In genomic region chr11:54673575-54674298, GRCm38 (mm10) we compare ENCODE assay signal across 24 mouse cellular contexts.
DNase-seq lines count a peak whose midpoint lies in the region; ATAC-seq and TF ChIP-seq lines count a peak whose summit lies in the region.
"Had no signal": no experiment of that assay in that cellular context is flagged by ENCODE, and none has a peak within 500 bp of the region (broad histone marks: within the 10 kb centered on the region; RNA-seq: fewer than 3 reads in every experiment).

No protein-coding gene starts in this region.

- no peaks in the 10 kb centered on the region for H3K27me3 ChIP-seq in intestine, embryonic 14.5 days (replicated peaks; ENCODE audit: control insufficient read depth, insufficient read depth, low read length)
- no peaks in the 10 kb centered on the region for H3K27me3 ChIP-seq in intestine, postnatal 0 days (replicated peaks; ENCODE audit: control insufficient read depth, insufficient read depth, low read length)
- no peaks in the 10 kb centered on the region for H3K27me3 ChIP-seq in liver, postnatal 0 days (ENCODE audit: insufficient read depth, low read length)
- H3K27me3 ChIP-seq in liver, embryonic 12.5 days (replicated peaks): no peaks in the 10 kb centered on the region
- H3K27me3 ChIP-seq: heart, embryonic 12.5 days; kidney, embryonic 15.5 days had no signal

- peak; percentile 87 for ATAC-seq in intestine, embryonic 14.5 days (replicated peaks; ENCODE audit: low FRiP score, low TSS enrichment, low read depth)
- no peak for ATAC-seq in intestine, postnatal 0 days
- peak; percentile 67 for ATAC-seq in liver, postnatal 0 days
- no peak for ATAC-seq in liver, embryonic 12.5 days
- ATAC-seq: forebrain, embryonic 14.5 days had no signal

- no peak for DNase-seq in intestine, embryonic 14.5 days (ENCODE audit: low spot score)
- DNase-seq in liver, postnatal 0 days: no peak
- DNase-seq in gonadal fat pad, adult 2 months (ENCODE audit: low read depth): peak; percentile 26
- peak; percentile 36 for DNase-seq in yolk sac, embryonic 10.5 days (ENCODE audit: low spot score)
- no peak for DNase-seq in cerebellum, postnatal 36 days
- DNase-seq: adrenal gland, adult 8-10 months; cerebellum, adult 2 months; cerebellum, postnatal 14 days; gastrocnemius, postnatal 25 days; heart, adult 2 months; kidney, postnatal 36 days; left cerebral cortex, postnatal 4 days; midbrain, embryonic 14.5 days; right cerebral cortex, adult 18-20 months; right cerebral cortex, postnatal 4 days; thymus, postnatal 14 days had no signal

- TF ChIP-seq CTCF in intestine, postnatal 0 days (IDR thresholded peaks at IDR 0.05; ENCODE audit: low read depth): no peak
- TF ChIP-seq CTCF in liver, postnatal 0 days (IDR thresholded peaks at IDR 0.05; ENCODE audit: low read depth): no peak

- H3K4me2 ChIP-seq in intestine, embryonic 14.5 days (ENCODE audit: low read length): no peak overlapping the region
- H3K4me2 ChIP-seq in intestine, postnatal 0 days (replicated peaks; ENCODE audit: low read depth): no peak overlapping the region
- no peak overlapping the region for H3K4me2 ChIP-seq in liver, postnatal 0 days (ENCODE audit: low read depth, low read length)
- no peak overlapping the region for H3K4me2 ChIP-seq in liver, embryonic 12.5 days
- H3K4me2 ChIP-seq: heart, embryonic 12.5 days; hindbrain, embryonic 14.5 days; kidney, embryonic 15.5 days had no signal

- no peaks in the 10 kb centered on the region for H3K9me3 ChIP-seq in intestine, embryonic 14.5 days (ENCODE audit: control insufficient read depth, low read length)
- no peaks in the 10 kb centered on the region for H3K9me3 ChIP-seq in intestine, postnatal 0 days (ENCODE audit: control insufficient read depth)
- H3K9me3 ChIP-seq in liver, postnatal 0 days (ENCODE audit: low read length): no peaks in the 10 kb centered on the region
- H3K9me3 ChIP-seq in liver, embryonic 12.5 days (replicated peaks): no peaks in the 10 kb centered on the region
- H3K9me3 ChIP-seq: G1E; heart, embryonic 12.5 days; kidney, embryonic 15.5 days had no signal

- H3K36me3 ChIP-seq in intestine, embryonic 14.5 days (ENCODE audit: control insufficient read depth, insufficient read depth, low read length): peaks cover 16% of the 10 kb centered on the region
- peaks cover 7% of the 10 kb centered on the region for H3K36me3 ChIP-seq in intestine, postnatal 0 days (ENCODE audit: control insufficient read depth, insufficient read depth)
- H3K36me3 ChIP-seq in liver, postnatal 0 days (replicated peaks; ENCODE audit: insufficient read depth, low read length): peaks cover 8% of the 10 kb centered on the region
- H3K36me3 ChIP-seq in liver, embryonic 12.5 days: peaks cover 45% of the 10 kb centered on the region

- no peak overlapping the region for H3K9ac ChIP-seq in intestine, embryonic 14.5 days (ENCODE audit: low read length)
- H3K9ac ChIP-seq in intestine, postnatal 0 days (ENCODE audit: low read depth, low read length): no peak overlapping the region
- H3K9ac ChIP-seq in liver, postnatal 0 days (replicated peaks): no peak overlapping the region
- H3K9ac ChIP-seq in liver, embryonic 12.5 days: no peak overlapping the region
- H3K9ac ChIP-seq: heart, embryonic 12.5 days; hindbrain, embryonic 14.5 days; kidney, embryonic 15.5 days; liver, embryonic 14.5 days had no signal

- H3K4me3 ChIP-seq in intestine, embryonic 14.5 days (ENCODE audit: low read depth, low read length): no peak overlapping the region
- no peak overlapping the region for H3K4me3 ChIP-seq in intestine, postnatal 0 days (ENCODE audit: low read depth, low read length)
- H3K4me3 ChIP-seq in liver, postnatal 0 days (ENCODE audit: low read depth, low read length): no peak overlapping the region
- no peak overlapping the region for H3K4me3 ChIP-seq in liver, embryonic 12.5 days
- H3K4me3 ChIP-seq: heart, adult 2 months; heart, embryonic 12.5 days; kidney, embryonic 15.5 days had no signal

- TF ChIP-seq EP300 in liver, postnatal 0 days (IDR thresholded peaks at IDR 0.05; ENCODE audit: low read depth): no peak

- no peak overlapping the region for H3K27ac ChIP-seq in intestine, embryonic 14.5 days (ENCODE audit: low read depth)
- no peak overlapping the region for H3K27ac ChIP-seq in intestine, postnatal 0 days (ENCODE audit: low read depth, low read length)
- H3K27ac ChIP-seq in liver, postnatal 0 days (ENCODE audit: low read depth): no peak overlapping the region
- no peak overlapping the region for H3K27ac ChIP-seq in liver, embryonic 12.5 days
- H3K27ac ChIP-seq: heart, adult 2 months; hindbrain, embryonic 14.5 days; kidney, embryonic 15.5 days; liver, embryonic 14.5 days had no signal

- H3K4me1 ChIP-seq in intestine, embryonic 14.5 days (replicated peaks; ENCODE audit: control insufficient read depth, insufficient read depth, low read length): no peaks in the 10 kb centered on the region
- no peaks in the 10 kb centered on the region for H3K4me1 ChIP-seq in intestine, postnatal 0 days (replicated peaks; ENCODE audit: control insufficient read depth, insufficient read depth, low read length)
- H3K4me1 ChIP-seq in liver, postnatal 0 days (ENCODE audit: insufficient read depth): 0 out of 2 replicates have a peak, but pooled peaks cover 2% of the 10 kb centered on the region
- no peaks in the 10 kb centered on the region for H3K4me1 ChIP-seq in liver, embryonic 12.5 days
- H3K4me1 ChIP-seq: heart, embryonic 12.5 days; kidney, embryonic 15.5 days had no signal

- 65% methylated on average over 8 of the region's 8 CpGs for WGBS in intestine, embryonic 14.5 days
- 45% methylated on average over 8 of the region's 8 CpGs for WGBS in intestine, postnatal 0 days
- 82% methylated on average over 8 of the region's 8 CpGs for WGBS in liver, postnatal 0 days (ENCODE audit: insufficient replicate concordance)
- 77% methylated on average over 8 of the region's 8 CpGs for WGBS in liver, embryonic 12.5 days (ENCODE audit: insufficient replicate concordance)

Comparison
In these comparisons a context has a peak if more than half of its experiments do, and no peak if none do; other contexts are left out.
1. ATAC-seq: peak in intestine, embryonic 14.5 days (single experiment) and liver, postnatal 0 days (single experiment); none in intestine, postnatal 0 days (single experiment) and liver, embryonic 12.5 days (single experiment).
2. DNase-seq: peak in gonadal fat pad, adult 2 months (single experiment) and yolk sac, embryonic 10.5 days (single experiment); none in intestine, embryonic 14.5 days (single experiment), liver, postnatal 0 days (single experiment) and cerebellum, postnatal 36 days (0 of 2).